Mouse (Mus musculus) thymus, adult 18-20 months (tissue): ENCODE data around the gene Gpm6b.
A peak's percentile ranks its signal among the peaks of the same experiment; 100 is the strongest.

ENCODE experiments used
- DNase-seq, 2 experiments: peaks; one replicate each; pipeline ENCODE4 v3.0.0; 2022; ENCODE audit warnings: mixed read lengths in 2 of 2

The Gpm6b gene

DNA sequence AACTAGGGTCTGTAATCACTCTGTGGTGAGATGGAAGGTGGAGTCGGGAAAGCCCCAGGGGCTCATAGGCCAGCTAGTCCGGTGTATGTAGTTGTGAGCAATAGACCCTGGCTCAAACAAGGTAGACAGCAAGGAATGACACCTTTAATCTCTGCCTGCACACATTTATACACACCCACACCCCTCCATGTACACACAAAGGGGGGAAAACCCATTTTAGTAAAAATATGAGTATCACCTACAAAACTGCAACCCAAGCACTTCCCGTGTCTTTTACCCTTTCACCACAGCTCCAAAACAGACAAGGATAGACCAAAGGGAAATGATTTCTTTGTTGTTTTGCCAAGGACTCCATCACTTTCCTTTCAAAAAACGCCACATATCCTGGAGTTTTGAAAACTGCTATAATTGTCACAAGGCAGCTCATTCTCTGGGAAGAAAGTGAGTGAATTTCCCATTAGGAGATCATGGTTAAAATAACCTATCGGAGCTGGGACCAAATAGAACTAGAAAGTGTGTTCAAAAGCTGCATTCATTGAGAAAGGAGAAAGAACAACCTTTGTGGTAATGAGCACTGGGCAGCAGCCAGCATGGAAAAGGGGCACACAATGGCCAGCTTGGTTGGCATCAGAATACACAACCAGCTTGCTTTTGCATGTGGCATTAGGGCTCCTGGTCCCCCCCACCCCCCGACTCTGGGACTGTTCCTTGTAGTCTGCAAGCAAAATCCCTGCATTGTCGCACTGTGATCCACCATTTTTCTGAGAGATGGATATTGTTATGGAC lies 68.9 kb downstream of the Gpm6b start:
- DNase-seq, result no peak

DNA sequence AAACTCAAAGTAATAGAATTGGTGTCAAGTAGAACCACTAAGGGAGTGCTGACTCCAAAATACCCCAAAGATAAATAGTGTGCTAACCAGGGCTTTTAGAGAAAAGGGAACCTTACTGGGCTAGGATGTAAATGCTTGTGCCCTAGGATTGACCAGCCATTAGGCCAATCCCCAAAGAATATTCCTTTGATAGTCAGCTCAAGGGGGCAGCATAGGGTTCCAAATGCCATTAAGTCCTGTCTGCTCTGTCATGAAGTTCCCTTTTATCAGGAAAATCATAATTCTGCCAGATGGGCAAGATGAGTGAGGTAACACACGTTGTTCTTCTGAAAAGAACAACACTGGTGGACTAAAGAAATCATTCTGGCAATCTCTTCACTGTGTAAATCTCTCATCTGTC lies 70.1 kb downstream of the Gpm6b start:
- DNase-seq, result no peak

DNA sequence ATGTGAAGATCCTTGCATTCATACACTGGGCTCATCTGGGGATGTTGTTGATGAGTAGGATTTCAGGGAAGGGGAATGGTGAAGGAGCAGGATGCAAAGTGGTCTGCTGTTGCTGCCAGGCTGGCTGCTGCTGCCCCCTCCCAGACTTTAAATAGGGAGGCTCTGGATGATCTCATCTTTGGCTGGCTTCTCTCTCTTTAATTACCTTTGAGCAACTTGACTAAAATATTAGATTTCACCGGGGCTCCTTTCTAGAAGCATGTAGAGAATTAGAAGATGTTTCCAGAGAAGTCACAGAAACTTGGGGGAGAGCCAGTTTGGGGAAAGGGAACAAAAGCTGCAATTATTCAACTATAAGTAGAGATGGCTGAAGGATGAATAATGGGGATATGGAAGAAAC lies 76.5 kb downstream of the Gpm6b start:
- no peak for DNase-seq

DNA sequence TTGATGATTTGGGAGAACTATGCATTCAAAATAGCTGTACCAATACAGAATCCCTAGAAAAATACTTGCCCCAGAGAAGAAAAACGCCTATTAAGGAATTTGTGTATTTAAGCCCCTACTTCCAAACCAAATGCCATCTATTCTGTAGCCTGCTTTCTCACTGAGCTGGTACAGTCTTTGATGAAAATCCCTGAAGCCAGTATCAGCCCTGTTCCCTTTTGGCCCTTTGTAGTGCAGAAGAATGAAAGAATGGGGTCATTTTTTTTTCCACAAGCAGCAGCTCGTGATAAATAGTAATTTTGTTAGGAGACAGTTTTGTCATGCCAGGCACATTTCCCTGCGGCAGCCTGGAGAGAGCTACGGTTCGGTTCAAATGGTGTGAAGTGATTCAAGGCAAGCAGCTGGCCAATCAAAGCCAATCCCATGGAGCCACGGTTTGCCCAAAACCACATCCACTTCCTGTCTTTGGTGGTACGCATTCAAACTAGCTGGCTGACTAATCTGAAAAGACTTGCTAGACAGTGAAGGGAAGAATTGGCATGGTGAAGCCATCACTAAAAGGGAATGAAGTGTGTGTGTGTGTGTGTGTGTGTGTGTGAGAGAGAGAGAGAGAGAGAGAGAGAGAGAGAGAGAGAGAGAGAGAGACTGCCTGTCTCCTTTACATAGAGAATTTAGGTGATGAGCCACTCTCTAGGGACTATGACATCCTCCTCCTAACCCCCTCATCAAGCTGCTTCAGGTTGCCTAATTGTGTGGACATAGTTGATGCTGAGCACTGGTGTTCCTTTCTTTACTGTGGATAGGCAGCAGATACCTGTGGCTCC lies 78.1 kb downstream of the Gpm6b start:
- no peak for DNase-seq

DNA sequence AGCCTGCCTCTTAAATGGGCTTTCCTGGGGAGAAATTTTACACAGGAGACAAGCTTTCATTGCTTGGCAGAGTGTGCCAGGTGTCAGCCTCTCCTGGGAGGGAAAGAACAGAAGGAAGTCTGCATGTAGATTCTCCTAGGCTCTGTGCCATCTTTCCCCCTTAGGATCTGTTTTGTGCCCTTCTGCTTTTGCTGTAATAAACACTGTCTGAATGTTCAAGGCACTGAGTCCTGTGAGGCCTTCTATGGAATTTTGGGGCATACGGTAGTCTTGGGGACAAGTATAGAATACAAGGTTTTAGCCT lies 78.6 kb downstream of the Gpm6b start:
- no peak for DNase-seq

DNA sequence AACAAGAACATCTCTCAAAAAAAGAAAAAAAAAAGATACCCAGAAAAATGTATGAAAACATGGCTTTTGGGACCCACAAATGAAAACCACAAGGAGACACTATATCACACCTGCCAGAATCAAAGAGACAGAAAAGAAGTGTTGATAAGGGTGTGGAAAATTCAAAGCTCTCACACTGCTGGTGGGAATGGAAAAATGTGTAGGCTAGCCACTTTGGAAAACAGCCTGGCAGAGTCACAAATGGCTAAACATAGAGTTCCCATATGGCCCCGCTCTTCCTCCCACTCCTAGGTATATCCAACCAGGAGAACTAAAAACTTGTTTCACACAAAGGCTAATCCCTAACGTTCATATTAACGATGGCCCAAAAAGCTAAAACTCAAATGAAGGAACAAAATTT lies 84.5 kb downstream of the Gpm6b start:
- no peak for DNase-seq

DNA sequence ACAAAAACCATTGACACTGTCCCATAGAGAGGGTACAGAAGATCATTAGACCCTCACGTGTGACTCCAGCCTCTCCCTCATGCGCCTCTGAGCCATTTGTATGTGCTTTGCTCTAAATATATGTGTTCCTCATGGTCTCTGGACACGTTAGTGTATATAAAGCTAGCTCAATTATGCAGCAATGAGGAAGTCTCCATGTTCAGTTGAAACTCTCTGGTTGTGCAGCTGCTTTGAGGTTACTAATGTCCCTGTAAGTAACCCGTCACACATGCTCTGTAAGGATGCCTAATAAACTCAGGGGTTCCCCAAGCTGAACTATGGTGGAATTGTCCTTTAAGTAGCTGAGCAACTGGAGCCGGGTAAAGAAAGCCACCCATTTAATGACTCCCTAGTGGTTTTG lies 88.9 kb downstream of the Gpm6b start:
- DNase-seq, result no peak

DNA sequence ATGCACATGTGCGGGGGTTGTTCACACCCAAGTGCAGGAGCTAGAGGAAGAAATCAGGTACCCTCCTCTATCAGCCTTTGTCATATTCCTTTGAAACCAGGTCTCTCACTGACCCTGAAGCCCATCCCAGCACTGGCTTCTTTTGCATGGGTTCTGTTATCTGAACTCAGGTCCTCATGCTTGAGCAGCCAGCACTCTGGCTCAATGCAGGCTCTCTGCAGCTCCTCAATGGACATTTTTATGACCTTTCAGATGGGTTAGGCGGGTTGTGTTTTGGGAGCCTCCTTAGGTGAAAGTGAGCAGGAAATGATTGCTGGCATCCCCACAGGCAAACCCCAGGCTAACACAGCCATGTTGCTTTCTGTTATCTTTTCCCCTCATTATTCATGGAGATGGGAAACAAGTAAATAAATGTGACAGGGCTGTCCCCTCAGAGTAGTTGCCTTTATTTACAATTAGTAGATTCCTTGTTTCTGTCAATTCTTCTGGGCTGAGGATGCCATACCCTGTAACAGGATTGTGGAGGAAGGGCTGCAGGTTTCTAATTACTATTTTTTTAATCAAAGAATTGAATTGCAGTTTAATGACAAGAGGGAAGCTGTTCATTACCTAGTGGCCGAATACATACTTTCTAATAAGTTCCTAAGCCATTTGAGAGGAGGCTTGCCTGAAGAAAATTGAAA lies 89.6 kb downstream of the Gpm6b start:
- no peak for DNase-seq

DNA sequence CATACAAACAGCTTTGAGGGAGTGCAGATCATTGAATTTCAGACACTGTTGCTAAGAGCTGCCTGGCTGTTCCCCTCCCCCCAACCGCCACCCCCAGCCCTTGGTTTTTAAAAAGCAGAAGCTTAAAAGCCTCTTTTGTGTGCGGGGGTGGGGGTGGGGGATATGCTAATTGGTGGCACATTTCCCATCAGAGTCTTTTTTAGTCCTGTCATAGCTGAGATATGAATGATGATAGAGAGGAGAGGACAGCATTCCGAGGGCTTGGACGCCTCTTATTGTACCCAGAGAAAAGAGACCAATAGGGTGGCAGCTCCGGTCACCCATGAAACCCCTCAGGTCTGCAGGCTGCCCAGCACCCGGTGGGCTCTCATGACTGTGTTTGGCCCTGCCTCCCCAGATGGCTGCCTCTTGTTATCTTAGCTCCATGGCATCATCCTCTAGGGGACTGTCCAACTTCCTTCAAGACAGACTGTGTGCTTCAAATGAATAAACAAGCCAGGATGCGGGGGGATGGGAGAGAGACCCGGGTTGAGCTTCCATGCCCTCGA lies 90.3 kb downstream of the Gpm6b start:
- no peak for DNase-seq

DNA sequence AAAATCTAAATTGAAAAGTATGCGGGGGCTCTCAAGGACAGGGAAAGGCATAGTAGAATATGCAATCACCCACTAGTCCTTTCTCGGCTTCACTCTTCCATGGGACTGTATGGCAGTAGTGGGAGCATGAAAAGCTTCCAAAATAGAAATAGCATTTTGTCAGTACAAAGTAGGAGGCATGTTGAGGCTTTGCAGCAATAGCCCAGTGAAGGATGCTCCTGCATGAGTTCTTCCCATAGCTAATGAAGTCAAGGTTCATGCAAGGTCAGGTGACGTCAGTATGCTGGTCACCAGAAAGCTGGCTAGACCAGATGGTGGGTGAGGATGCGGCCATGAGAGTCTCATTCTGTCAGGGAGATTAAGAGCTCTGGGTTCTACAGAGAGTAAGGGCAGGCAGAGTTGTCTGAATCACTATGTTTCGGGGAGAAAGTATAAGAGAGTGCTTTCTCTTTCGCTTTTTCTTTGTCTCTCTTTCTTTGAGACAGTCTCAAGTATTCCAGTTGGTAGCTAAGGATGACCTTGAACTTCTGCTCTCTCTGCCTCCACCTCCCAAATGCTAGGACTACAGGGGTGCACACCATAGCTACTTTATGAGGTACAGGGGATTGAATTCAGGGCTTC lies 95.9 kb downstream of the Gpm6b start:
- no peak for DNase-seq

DNA sequence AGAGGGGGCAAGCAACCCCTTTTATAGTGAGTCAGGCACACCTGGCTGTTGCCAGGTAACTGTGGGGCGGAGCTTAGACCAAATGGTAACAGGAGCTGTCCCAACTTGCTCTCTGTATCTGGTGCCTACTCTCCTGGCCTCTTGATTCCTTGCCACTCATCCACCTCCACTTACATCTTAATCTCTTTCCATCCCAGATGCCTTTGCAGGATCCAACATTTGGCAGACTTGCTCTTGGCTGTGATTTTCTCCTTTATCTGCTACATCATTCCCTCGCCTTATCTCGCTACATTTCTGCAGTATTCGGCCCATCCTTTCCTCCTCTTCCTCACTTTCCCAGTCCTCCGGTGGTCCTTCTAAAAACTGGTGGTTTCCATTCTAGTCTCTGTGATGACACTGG lies 99.6 kb downstream of the Gpm6b start:
- no peak for DNase-seq

DNA sequence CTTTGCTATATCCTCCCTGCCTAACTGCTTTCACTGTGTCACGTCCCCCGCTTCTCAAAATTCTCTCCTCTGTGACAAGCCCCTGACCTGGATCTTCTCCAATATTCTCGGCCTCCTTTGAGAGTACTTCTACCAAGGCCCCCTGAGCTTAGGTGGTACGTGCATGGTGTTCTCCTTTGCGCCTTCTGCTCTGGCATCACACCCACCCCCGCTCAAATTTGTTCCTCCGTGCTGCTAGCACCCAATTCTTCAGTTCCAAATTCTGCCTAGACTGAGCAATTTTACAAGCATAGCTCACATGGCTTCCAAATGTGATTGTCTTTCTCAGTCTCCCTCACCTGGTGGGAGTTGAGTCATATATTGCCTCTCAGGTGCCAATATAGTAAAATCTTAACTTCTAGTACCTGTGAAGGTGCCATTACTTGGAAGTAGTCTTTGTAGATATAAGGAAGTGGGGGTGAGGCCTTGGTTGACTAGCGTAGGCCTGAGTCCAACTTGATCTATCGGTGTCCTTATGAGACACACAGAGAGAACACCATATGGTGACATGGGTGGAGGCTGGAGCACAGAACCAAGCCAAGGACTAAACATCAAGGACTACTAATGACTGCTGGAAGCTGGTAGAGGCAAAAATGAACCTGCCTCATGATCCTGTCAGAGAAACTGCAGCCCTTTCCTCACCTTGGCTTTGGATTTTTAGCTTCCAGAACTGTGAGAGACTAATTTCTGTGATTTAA lies 100.2 kb downstream of the Gpm6b start:
- no peak for DNase-seq

DNA sequence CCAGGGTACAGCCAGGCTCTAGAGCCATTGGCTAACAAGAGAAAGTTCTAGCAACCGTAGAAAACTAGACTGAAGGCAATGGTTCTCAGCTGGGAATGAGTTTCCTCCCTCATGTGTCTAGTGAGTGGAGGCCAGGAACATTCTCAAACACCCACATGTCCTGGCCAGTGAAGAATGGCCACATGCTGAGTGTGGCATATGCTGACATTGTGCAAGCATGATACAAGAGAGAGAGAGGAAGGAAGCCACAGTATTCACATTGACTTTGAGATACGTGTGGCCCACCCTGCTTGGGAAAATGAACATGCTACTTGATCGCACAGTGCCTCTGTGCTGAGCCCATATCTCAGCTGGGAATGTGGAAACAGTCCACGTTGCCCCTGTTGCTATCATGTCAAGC lies 101.2 kb downstream of the Gpm6b start:
- DNase-seq, result no peak

DNA sequence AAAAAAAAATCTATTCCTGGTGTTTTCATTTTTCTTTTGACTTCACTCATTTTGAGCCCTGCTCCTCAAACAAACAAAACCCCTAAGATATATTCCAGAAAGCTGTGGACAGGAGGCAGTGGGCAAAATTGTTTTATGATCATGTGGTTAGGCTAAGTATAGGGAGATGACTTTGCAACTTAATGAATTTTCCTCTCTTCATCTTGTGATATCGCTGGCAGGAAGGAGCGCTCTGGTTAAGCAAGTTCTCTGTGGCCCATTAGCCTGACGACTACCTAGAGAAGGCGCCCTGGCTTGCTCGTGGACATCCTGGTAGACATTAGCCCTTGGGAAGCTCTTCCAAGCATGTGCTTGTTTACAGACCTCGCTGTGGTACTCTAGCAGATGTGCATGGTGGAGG lies 103.1 kb downstream of the Gpm6b start:
- DNase-seq, result no peak

DNA sequence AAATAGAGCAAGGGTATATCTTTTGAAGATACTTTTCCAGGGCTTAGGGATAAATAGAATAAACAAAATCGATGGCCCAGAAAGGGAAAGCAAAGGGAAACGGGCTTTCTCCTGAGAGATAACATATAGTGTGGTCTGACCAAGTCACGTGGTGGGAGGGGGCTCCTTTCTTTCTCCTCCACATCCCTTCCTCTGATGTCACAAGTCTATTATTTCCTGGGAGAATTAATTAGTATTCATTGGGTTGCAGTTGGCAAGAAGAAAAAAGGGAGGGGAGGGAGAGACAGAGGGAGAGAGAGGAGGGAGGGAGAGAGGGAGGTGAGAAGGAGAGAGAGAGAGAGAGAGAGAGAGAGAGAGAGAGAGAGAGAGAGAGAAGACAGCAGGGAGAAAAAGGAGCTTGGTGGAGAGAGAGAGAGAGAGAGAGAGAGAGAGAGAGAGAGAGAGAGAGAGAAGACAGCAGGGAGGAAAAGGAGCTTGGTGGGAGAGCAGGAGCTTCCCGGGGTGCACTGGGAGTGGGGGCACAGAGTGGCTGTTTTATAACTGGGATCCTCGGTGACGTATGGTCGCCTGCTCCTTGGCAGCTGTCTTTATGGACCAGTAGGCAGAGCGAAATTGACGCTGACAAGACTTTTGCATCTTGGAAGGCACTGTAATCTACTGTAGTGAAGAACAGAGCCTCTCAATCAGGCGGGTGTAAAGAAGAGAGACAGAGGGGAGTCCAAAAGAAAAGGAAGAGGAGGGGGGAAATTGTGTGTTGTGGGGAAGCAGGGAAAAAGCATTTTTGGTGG lies 105.7 kb downstream of the Gpm6b start:
- DNase-seq, result no peak

DNA sequence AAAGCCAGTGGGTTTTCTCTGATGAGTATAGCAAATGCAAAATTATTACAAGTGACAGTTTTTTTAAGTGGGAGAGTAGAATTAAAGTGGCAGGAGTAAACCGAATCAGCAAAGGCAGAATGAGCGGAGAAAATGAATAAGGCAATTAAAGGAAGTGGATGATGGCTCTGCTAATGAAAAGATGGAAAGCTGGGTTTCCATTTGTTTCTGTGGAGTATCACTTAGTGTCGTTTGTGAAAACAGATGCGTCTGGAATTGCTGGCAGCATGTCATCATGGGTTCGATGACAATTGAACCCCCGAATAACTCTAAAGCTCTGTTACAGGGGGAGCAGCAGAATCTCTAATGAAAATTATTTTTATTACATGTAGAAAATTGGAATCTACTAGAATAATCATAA lies 109.4 kb downstream of the Gpm6b start:
- DNase-seq, result no peak

DNA sequence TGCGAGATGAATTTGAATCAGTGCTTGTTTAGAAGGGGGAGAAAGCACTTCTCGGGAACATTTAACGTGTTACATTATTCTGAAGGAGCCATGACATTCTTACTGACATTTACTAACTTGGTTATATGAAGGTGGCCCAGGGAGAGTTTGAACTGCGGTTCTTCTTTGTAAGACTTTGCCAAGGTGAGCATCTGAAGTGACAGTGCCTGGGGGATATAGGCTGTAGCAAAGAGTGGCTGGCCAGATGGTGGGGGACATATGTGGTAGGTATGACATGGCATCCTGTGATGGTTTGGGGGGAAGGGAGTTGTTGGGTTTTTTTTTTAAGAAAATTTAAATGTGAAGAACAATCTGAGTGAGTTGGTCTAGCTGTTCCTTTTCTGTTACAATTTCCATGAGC lies 109.9 kb downstream of the Gpm6b start:
- no peak for DNase-seq

DNA sequence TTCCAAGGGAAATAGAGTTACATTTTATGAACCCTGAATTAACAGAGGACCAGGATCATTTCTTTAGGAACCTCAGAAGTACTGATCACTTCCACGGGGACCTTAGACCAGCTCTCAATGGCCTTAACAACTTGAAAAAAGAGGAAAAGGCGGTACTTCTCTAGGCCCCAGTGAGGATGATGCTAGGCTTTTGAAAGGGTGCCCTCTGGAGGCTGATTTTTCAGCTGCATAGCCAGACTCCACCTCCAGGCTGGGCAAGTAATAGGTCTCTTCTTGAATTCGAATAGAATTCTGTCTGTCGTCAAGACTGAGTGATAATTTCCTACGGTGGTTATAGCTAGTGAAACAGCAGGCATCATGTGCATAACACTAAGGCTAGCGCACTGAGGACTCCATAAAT lies 113.1 kb downstream of the Gpm6b start:
- peak; percentile 4 to 12 for DNase-seq

DNA sequence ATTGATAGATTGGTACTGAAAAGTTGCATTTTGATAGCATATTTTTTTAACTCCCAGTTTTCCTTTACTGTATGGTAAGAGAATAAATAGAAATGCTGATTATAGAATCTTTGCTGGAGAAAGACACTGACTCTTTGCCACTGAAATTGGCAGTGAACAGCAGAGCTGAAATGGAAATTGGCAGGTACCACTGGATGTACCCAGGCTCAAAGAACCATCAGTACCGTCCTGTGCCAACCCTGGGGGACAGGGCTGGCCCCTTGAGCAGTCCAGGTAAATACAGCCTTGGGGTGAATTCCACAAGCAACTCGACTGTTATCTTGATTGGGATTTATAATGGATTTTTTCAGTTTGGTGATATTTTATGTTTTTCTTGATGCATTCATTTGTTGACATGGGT lies 114.7 kb downstream of the Gpm6b start:
- DNase-seq, result no peak

DNA sequence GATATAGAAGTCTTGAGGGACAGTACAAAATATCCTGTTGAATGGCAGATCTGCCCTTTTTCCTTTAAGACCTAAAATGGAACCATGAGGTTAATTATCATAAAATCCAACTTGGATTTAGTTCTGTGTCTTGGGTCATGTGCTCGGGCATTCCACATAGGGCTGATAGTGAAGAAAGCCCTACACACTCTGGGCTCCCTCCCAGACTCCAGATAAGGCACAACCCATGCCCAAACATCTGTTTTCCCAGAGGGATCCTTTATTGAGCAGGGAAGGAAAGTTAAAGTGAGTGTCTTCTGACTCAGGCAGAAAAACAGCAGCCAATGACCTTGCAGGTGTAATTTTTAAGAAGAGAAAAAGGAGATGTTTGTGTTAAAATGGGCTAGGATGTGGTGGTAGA lies 116.2 kb downstream of the Gpm6b start:
- no peak for DNase-seq

DNA sequence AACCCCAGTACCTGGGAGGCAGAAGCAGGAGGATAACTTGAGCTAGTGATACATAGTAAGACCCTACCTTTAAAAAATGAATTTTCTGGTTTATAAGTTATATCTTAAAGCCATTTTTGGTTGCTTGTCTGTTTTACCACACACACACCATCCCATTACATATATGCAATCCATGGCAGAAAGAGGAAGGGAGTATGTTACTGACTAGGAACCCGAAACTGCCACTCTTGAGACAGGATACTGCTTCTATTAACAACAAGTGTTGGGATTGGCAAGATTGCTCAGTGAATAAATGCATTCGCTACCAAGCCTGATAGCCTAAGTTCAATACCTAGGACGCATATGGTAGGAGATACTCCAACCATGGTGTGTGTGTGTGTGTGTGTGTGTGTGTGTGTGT lies 117.6 kb downstream of the Gpm6b start:
- DNase-seq, result no peak

DNA sequence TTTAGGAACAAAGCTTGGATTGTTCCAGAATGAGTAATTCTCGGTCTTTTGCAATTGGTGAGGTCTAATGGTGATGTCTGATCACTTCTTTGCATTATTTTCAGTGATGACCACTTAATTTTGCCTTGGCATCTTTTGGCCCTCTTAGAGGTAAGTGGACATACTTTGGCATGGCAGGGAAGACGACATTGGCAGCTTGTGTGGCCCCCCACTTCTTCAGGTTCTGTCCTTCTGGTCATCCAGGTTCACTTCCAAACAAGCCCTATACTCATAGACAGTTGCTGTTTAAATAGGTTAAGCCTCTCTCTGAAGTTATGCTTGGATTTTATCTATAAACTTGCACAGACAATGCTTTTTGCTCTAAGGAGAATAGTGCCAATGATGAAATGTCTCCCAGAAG lies 120.2 kb downstream of the Gpm6b start:
- DNase-seq, result no peak
